7 mouse cellular contexts compared by ENCODE assay signal in genomic region chr6:119847518-119848033, GRCm38 (mm10). TPM values are rescaled to one million over a fixed set of nuclear protein-coding genes. Genes with fewer than 3 reads are reported as not detected.
A peak's percentile ranks its signal among the peaks of the same experiment; 100 is the strongest.
DNase-seq lines count a peak whose midpoint lies in the region; ATAC-seq and TF ChIP-seq lines count a peak whose summit lies in the region.

No protein-coding gene starts in this region.

- DNase-seq in lung, postnatal 14 days: no peak
- DNase-seq in liver, embryonic 14.5 days (ENCODE audit: low read depth in 3 of 3, low spot score in 3 of 3): no peak
- DNase-seq in retina, postnatal 1 day: no peak
- no peak for DNase-seq in thymus, postnatal 14 days

- no peaks in the 10 kb centered on the region for H3K9me3 ChIP-seq in lung, embryonic 16.5 days (ENCODE audit: control insufficient read depth, low read length)
- H3K9me3 ChIP-seq in forebrain, embryonic 16.5 days (ENCODE audit: control insufficient read depth, low read length): no peaks in the 10 kb centered on the region
- no peaks in the 10 kb centered on the region for H3K9me3 ChIP-seq in liver, embryonic 14.5 days (ENCODE audit: control insufficient read depth, low read length)

- no peaks in the 10 kb centered on the region for H3K36me3 ChIP-seq in lung, embryonic 16.5 days (ENCODE audit: control insufficient read depth, insufficient read depth, low read length)
- H3K36me3 ChIP-seq in forebrain, embryonic 16.5 days (ENCODE audit: control insufficient read depth, insufficient read depth): no peaks in the 10 kb centered on the region
- H3K36me3 ChIP-seq in liver, embryonic 14.5 days (replicated peaks; ENCODE audit: control insufficient read depth, insufficient read depth, low read depth): no peaks in the 10 kb centered on the region

- no peak for TF ChIP-seq EP300 in liver, embryonic 14.5 days (IDR thresholded peaks at IDR 0.05; ENCODE audit: low read depth)

- peak overlapping the region; percentile 92 for H3K4me2 ChIP-seq in lung, embryonic 16.5 days (ENCODE audit: low read depth, low read length)
- peak overlapping the region; percentile 82 for H3K4me2 ChIP-seq in forebrain, embryonic 16.5 days (ENCODE audit: low read length)
- peak overlapping the region; percentile 99 for H3K4me2 ChIP-seq in liver, embryonic 14.5 days (ENCODE audit: low read depth)

- H3K27me3 ChIP-seq in lung, embryonic 16.5 days (ENCODE audit: control insufficient read depth, insufficient read depth, low read depth, low read length): no peaks in the 10 kb centered on the region
- H3K27me3 ChIP-seq in forebrain, embryonic 16.5 days (replicated peaks; ENCODE audit: control insufficient read depth, insufficient read depth, low read length): no peaks in the 10 kb centered on the region
- H3K27me3 ChIP-seq in liver, embryonic 14.5 days (ENCODE audit: control insufficient read depth, insufficient read depth, low read length): no peaks in the 10 kb centered on the region

- H3K4me1 ChIP-seq in lung, embryonic 16.5 days (replicated peaks; ENCODE audit: control insufficient read depth, insufficient read depth, low read length): peaks cover 13% of the 10 kb centered on the region
- H3K4me1 ChIP-seq in forebrain, embryonic 16.5 days (replicated peaks; ENCODE audit: control insufficient read depth, insufficient read depth, low read length): peaks cover 16% of the 10 kb centered on the region
- H3K4me1 ChIP-seq in liver, embryonic 14.5 days (replicated peaks; ENCODE audit: control insufficient read depth in 2 of 2, insufficient read depth in 2 of 2, low read length in 1 of 2): peaks cover 12 to 13% of the 10 kb centered on the region in 2 experiments

- H3K9ac ChIP-seq in lung, embryonic 16.5 days (ENCODE audit: low read length): peak overlapping the region; percentile 93
- peak overlapping the region; percentile 76 for H3K9ac ChIP-seq in forebrain, embryonic 16.5 days (replicated peaks; ENCODE audit: low read depth, low read length)
- H3K9ac ChIP-seq in liver, embryonic 14.5 days (replicated peaks): peak overlapping the region; percentile 94

- peak; percentile 26 for ATAC-seq in lung, embryonic 16.5 days (ENCODE audit: low read depth)
- ATAC-seq in common myeloid progenitor, adult 5-6 weeks (replicated peaks; ENCODE audit: low read depth, poor library complexity, severe bottlenecking): 0 out of 2 replicates have a peak, but pooled peaks have one; percentile 1
- peak; percentile 29 for ATAC-seq in forebrain, embryonic 16.5 days
- ATAC-seq in liver, embryonic 14.5 days (ENCODE audit: insufficient read depth): peak; percentile 18

- peak overlapping the region; percentile 96 for H3K27ac ChIP-seq in lung, embryonic 16.5 days (ENCODE audit: low read length)
- peak overlapping the region; percentile 93 for H3K27ac ChIP-seq in forebrain, embryonic 16.5 days (ENCODE audit: low read length)
- H3K27ac ChIP-seq in liver, embryonic 14.5 days: peak overlapping the region; percentile 77

- WGBS in lung, embryonic 16.5 days: 0% methylated on average over 37 of the region's 40 CpGs
- 0% methylated on average over 35 of the region's 40 CpGs for WGBS in forebrain, embryonic 16.5 days
- under 1% methylated on average over 38 of the region's 40 CpGs for WGBS in liver, embryonic 14.5 days (ENCODE audit: insufficient replicate concordance)

- H3K4me3 ChIP-seq in lung, embryonic 16.5 days (ENCODE audit: low read length): peak overlapping the region; percentile 97
- peak overlapping the region; percentile 98 for H3K4me3 ChIP-seq in forebrain, embryonic 16.5 days (replicated peaks; ENCODE audit: low read length)
- H3K4me3 ChIP-seq in liver, embryonic 14.5 days (ENCODE audit: insufficient read depth in 1 of 2, low read depth in 2 of 2, low read length in 2 of 2): peak overlapping the region; percentile 93 to 98

- TF ChIP-seq CTCF in liver, embryonic 14.5 days (IDR thresholded peaks at IDR 0.05; ENCODE audit: low read depth): no peak

RNA-seq across cellular contexts. Expression of gene Erc1, which starts 0.4 kb away (rescaled TPM):
- polyA plus RNA-seq in lung, embryonic 16.5 days (2015; fragmentation: Nextera tagmentation; extraction: Ambion mirVana): 14.2 and 14.4 TPM in 2 replicates
- total RNA-seq in common myeloid progenitor, adult 5-6 weeks (2017): 11.5 and 13.9 TPM in 2 replicates
- polyA plus RNA-seq in forebrain, embryonic 16.5 days (2015; fragmentation: Nextera tagmentation; extraction: Ambion mirVana): 41.8 and 43.2 TPM in 2 replicates
- polyA plus RNA-seq in liver, embryonic 14.5 days (2012; rRNA removed): 1.5 and 1.8 TPM in 2 replicates
- polyA plus RNA-seq in liver, embryonic 14.5 days (2014; fragmentation: Nextera tagmentation; extraction: Ambion mirVana): 3.6 and 3.7 TPM in 2 replicates

RNA-seq across cellular contexts. Expression of gene Rad52, which starts 54.9 kb away (rescaled TPM):
- 20.3 and 24.3 TPM in 2 replicates for polyA plus RNA-seq in lung, embryonic 16.5 days (2015; fragmentation: Nextera tagmentation; extraction: Ambion mirVana)
- total RNA-seq in common myeloid progenitor, adult 5-6 weeks (2017): 17.9 and 21.1 TPM in 2 replicates
- 29.7 and 30.4 TPM in 2 replicates for polyA plus RNA-seq in forebrain, embryonic 16.5 days (2015; fragmentation: Nextera tagmentation; extraction: Ambion mirVana)
- 13.4 and 14.1 TPM in 2 replicates for polyA plus RNA-seq in liver, embryonic 14.5 days (2012; rRNA removed)
- polyA plus RNA-seq in liver, embryonic 14.5 days (2014; fragmentation: Nextera tagmentation; extraction: Ambion mirVana): 7.1 and 8.3 TPM in 2 replicates
